Mouse (Mus musculus) Patski (cell line): ENCODE results near the gene Rbl1. TPM values are rescaled to one million over a fixed set of nuclear protein-coding genes. Genes with fewer than 3 reads are reported as not detected.

Experiments
- ATAC-seq: fragments of 100-300 bp; one replicate; pipeline ENCODE4 v1.8.0; 2021
- CTCF ChIA-PET: fragments of 350-600 bp; sonication (Branson Sonifier 250); formaldehyde crosslinking; loops from one replicate; lab custom pipeline; 2022; ENCODE audit warnings: inconsistent platforms; lab: Charles Lee
- POLR2A ChIA-PET: fragments of 350-600 bp; sonication (Branson Sonifier 250); formaldehyde crosslinking; loops from one replicate; lab custom pipeline; 2022; ENCODE audit warnings: antibody characterized with exemption, inconsistent platforms; lab: Charles Lee
- DNase-seq: peaks from one replicate; pipeline ENCODE4 v3.0.0-alpha.2; 2011; ENCODE audit warnings: low read depth, low spot score
- H3K27me3 ChIP-seq: fragments of 371-371 bp; one replicate; pipeline ENCODE4 v1.5.1; 2021
- CTCF ChIP-seq: fragments of 100-300 bp; IDR thresholded peaks from one replicate; pipeline ENCODE4 v1.5.1; 2021
- in situ Hi-C: fragments of 300-500 bp; cut with MboI; formaldehyde crosslinking; loops from 3 replicates; pipeline ENCODE4 v1.11.1; 2018; ENCODE audit warnings: low pct_unique_long_range_greater_than_20kb, mixed read lengths
- polyA plus RNA-seq: library from polyadenylated mRNA; unstranded; gene quantifications from one replicate; pipeline ENCODE4 v1.2.3, GENCODE M21; 2021

The Rbl1 gene
- polyA plus RNA-seq, 1 experiment from 2014 or later = 14.7 TPM

- TF ChIP-seq CTCF = no peak
- DNase-seq (no peak), ATAC-seq (no peak)
- ChIA-PET POLR2A (no interaction called here), CTCF (interaction anchor here (1.0 to 1.4 kb wide), 2 partner anchors 12 to 215 kb away, joined by 3 read pairs; no protein-coding TSS in a partner anchor)
- no peaks in the 10 kb centered on the region for H3K27me3 ChIP-seq
- in situ Hi-C loops = no loop called here
These were observed 85.3 kb downstream of the Rbl1 start for GRCm38 (mm10) chr2:157119075-157119474.

GRCm38 (mm10) chr2:157118556-157118955 lies 85.8 kb downstream of the Rbl1 start:
- no peaks in the 10 kb centered on the region for H3K27me3 ChIP-seq
- TF ChIP-seq CTCF = no peak
- DNase-seq (no peak), ATAC-seq (no peak)
- ChIA-PET POLR2A (no interaction called here), CTCF (interaction anchor here (0.7 to 1.4 kb wide), 3 partner anchors 12 to 215 kb away, joined by 3 read pairs; no protein-coding TSS in a partner anchor)
- in situ Hi-C loops = no loop called here

- ATAC-seq (no peak), DNase-seq (no peak)
- no peaks in the 10 kb centered on the region for H3K27me3 ChIP-seq
- ChIA-PET POLR2A (no interaction called here), CTCF (interaction anchor here (0.6 to 1.7 kb wide), 8 partner anchors 9 to 214 kb away, joined by 3 to 10 read pairs (median 3); no protein-coding TSS in a partner anchor)
- peak; percentile 72 for TF ChIP-seq CTCF
- in situ Hi-C loops = no loop called here
These were observed 87.4 kb downstream of the Rbl1 start for GRCm38 (mm10) chr2:157116964-157117363.

- no peak for ATAC-seq
- in situ Hi-C loops = no loop called here
- no peak for DNase-seq
- POLR2A ChIA-PET = no interaction called here
- no peaks in the 10 kb centered on the region for H3K27me3 ChIP-seq
- CTCF ChIA-PET = interaction anchor here (1.8 kb wide), 1 partner anchor 9 kb away, joined by 7 read pairs; no protein-coding TSS in a partner anchor
- TF ChIP-seq CTCF = no peak
These were observed 96.1 kb downstream of the Rbl1 start for GRCm38 (mm10) chr2:157108236-157108635.

GRCm38 (mm10) chr2:157104454-157104853 lies 99.9 kb downstream of the Rbl1 start:
- DNase-seq (no peak), ATAC-seq (no peak)
- in situ Hi-C loops = no loop called here
- TF ChIP-seq CTCF = no peak
- no peaks in the 10 kb centered on the region for H3K27me3 ChIP-seq
- CTCF ChIA-PET = no interaction called here
- POLR2A ChIA-PET = no interaction called here

GRCm38 (mm10) chr2:157102256-157102655 lies 102.1 kb downstream of the Rbl1 start:
- ChIA-PET POLR2A (interaction anchor here (0.7 kb wide), 1 partner anchor 956 kb away, joined by 7 read pairs; no protein-coding TSS in a partner anchor), CTCF (interaction anchor here (1.0 to 1.1 kb wide), 2 partner anchors 14 to 16 kb away, joined by 3 read pairs; no protein-coding TSS in a partner anchor)
- in situ Hi-C loops = no loop called here
- H3K27me3 ChIP-seq = no peaks in the 10 kb centered on the region
- TF ChIP-seq CTCF = no peak
- DNase-seq (no peak), ATAC-seq (no peak)

GRCm38 (mm10) chr2:157101650-157102049 lies 102.7 kb downstream of the Rbl1 start:
- DNase-seq (no peak), ATAC-seq (no peak)
- H3K27me3 ChIP-seq = no peaks in the 10 kb centered on the region
- in situ Hi-C loops = no loop called here
- TF ChIP-seq CTCF = no peak
- ChIA-PET POLR2A (interaction anchor here (0.7 kb wide), 1 partner anchor 955 kb away, joined by 7 read pairs; no protein-coding TSS in a partner anchor), CTCF (interaction anchor here (1.1 kb wide), 1 partner anchor 17 kb away, joined by 3 read pairs; no protein-coding TSS in a partner anchor)

- ChIA-PET CTCF (interaction anchor here (1.1 to 1.4 kb wide), 2 partner anchors 17 to 197 kb away, joined by 3 to 4 read pairs; no protein-coding TSS in a partner anchor), POLR2A (no interaction called here)
- ATAC-seq (peak; percentile 77), DNase-seq (no peak)
- no peak for TF ChIP-seq CTCF
- in situ Hi-C loops = no loop called here
- no peaks in the 10 kb centered on the region for H3K27me3 ChIP-seq
These were observed 104.1 kb downstream of the Rbl1 start for GRCm38 (mm10) chr2:157100319-157100605.

- TF ChIP-seq CTCF = no peak
- DNase-seq (no peak), ATAC-seq (no peak)
- CTCF ChIA-PET = interaction anchor here (1.1 to 1.4 kb wide), 2 partner anchors 17 to 197 kb away, joined by 3 to 4 read pairs; no protein-coding TSS in a partner anchor
- in situ Hi-C loops = no loop called here
- no peaks in the 10 kb centered on the region for H3K27me3 ChIP-seq
- POLR2A ChIA-PET = no interaction called here
These were observed 104.6 kb downstream of the Rbl1 start for GRCm38 (mm10) chr2:157099532-157100318.

Other genes starting within 250 kb of the Rbl1 start
- gene Ndrg3, start 212.5 kb downstream of the Rbl1 start, polyA plus RNA-seq = 73.5 TPM
- gene Dsn1, start 197.4 kb downstream of the Rbl1 start, polyA plus RNA-seq = 27.2 TPM
- gene Soga1, start 125.3 kb downstream of the Rbl1 start, polyA plus RNA-seq = 35.3 TPM
- 0.33 TPM for gene Tldc2, start 117.5 kb downstream of the Rbl1 start, polyA plus RNA-seq
- gene Samhd1, start 69.3 kb downstream of the Rbl1 start, polyA plus RNA-seq = 64.5 TPM
- 391 TPM for gene Rpn2, start 74.5 kb upstream of the Rbl1 start, polyA plus RNA-seq
- gene Mroh8, start 75.0 kb upstream of the Rbl1 start, polyA plus RNA-seq = 0.40 TPM
- gene Ghrh, start 143.0 kb upstream of the Rbl1 start, polyA plus RNA-seq = not detected
- 63.9 TPM for gene Manbal, start 163.1 kb upstream of the Rbl1 start, polyA plus RNA-seq
- gene Src, start 213.9 kb upstream of the Rbl1 start, polyA plus RNA-seq = 76.9 TPM